20 mouse cellular contexts compared by ENCODE assay signal in genomic region chr1:45873250-45873649, GRCm38 (mm10). TPM values are rescaled to one million over a fixed set of nuclear protein-coding genes. Genes with fewer than 3 reads are reported as not detected.
DNase-seq lines count a peak whose midpoint lies in the region; ATAC-seq and TF ChIP-seq lines count a peak whose summit lies in the region.
"Had no signal": no experiment of that assay in that cellular context is flagged by ENCODE, and none has a peak within 500 bp of the region (broad histone marks: within the 10 kb centered on the region; RNA-seq: fewer than 3 reads in every experiment).

No protein-coding gene starts in this region.

- 75% methylated on average over 2 of the region's 2 CpGs for WGBS in heart, embryonic 11.5 days (ENCODE audit: insufficient replicate concordance)
- 59% methylated on average over 2 of the region's 2 CpGs for WGBS in heart, adult 2 months

- 0 out of 2 replicates have a peak, but pooled peaks have one; percentile 68 for ATAC-seq in heart, embryonic 11.5 days (replicated peaks; ENCODE audit: insufficient number of reproducible peaks, low FRiP score, low TSS enrichment)
- ATAC-seq in erythroid progenitor cell, adult 5-6 weeks (replicated peaks; ENCODE audit: low FRiP score, poor library complexity, severe bottlenecking), result peak; percentile 91
- peak; percentile 44 for ATAC-seq in megakaryocyte, adult 5-6 weeks (ENCODE audit: poor library complexity, severe bottlenecking)
- ATAC-seq: Patski had no signal

- no peaks in the 10 kb centered on the region for H3K36me3 ChIP-seq in heart, embryonic 11.5 days (ENCODE audit: control insufficient read depth, insufficient read depth, low read length)
- H3K36me3 ChIP-seq in heart, adult 2 months (ENCODE audit: control insufficient read depth, insufficient read depth, low read length), result no peaks in the 10 kb centered on the region
- H3K36me3 ChIP-seq: kidney, embryonic 15.5 days had no signal

- H3K4me3 ChIP-seq in heart, embryonic 11.5 days (ENCODE audit: low read depth, low read length), result no peak overlapping the region
- H3K4me3 ChIP-seq in heart, adult 2 months, result no peak overlapping the region
- H3K4me3 ChIP-seq: kidney, embryonic 15.5 days; megakaryocyte, embryonic 14.5 days had no signal

- DNase-seq in heart, adult 2 months, result no peak
- peak; percentile 14 for DNase-seq in MN1 (ENCODE audit: low spot score)
- DNase-seq in kidney, postnatal 10 days, result no peak
- no peak for DNase-seq in layer of hippocampus, adult 9-10 months (ENCODE audit: low spot score)
- no peak for DNase-seq in frontal cortex, postnatal 36 days (ENCODE audit: low spot score in 2 of 2)
- DNase-seq: cerebellum, adult 8-10 months; embryo, embryonic 11 days; heart, adult 18-20 months; heart, postnatal 36 days; lung, adult 2 months; right cerebral cortex, adult 18-20 months; thymus, adult 2 months had no signal

- no peak for TF ChIP-seq EP300 in heart, adult 2 months (IDR thresholded peaks at IDR 0.05; ENCODE audit: insufficient read depth, low read depth, low read length)

- intact Hi-C loops in heart, adult 2 months (cut with DNase I), result no loop called here

- TF ChIP-seq POLR2A in heart, adult 2 months (IDR thresholded peaks at IDR 0.05; ENCODE audit: insufficient read depth, low read depth, low read length), result no peak

- no peaks in the 10 kb centered on the region for H3K27me3 ChIP-seq in heart, embryonic 11.5 days (ENCODE audit: control insufficient read depth, insufficient read depth, low read length)
- H3K27me3 ChIP-seq in heart, adult 2 months (ENCODE audit: control insufficient read depth, insufficient read depth, low read length), result no peaks in the 10 kb centered on the region
- H3K27me3 ChIP-seq: kidney, embryonic 15.5 days; megakaryocyte, embryonic 14.5 days; Patski had no signal

- no peak overlapping the region for H3K4me2 ChIP-seq in heart, embryonic 11.5 days
- H3K4me2 ChIP-seq: kidney, embryonic 15.5 days had no signal

- H3K27ac ChIP-seq in heart, embryonic 11.5 days (ENCODE audit: low read depth, low read length), result no peak overlapping the region
- no peak overlapping the region for H3K27ac ChIP-seq in heart, adult 2 months
- H3K27ac ChIP-seq: kidney, embryonic 15.5 days had no signal

- no peak overlapping the region for H3K9ac ChIP-seq in heart, embryonic 11.5 days (ENCODE audit: low read depth, low read length)
- no peak overlapping the region for H3K9ac ChIP-seq in heart, adult 2 months (ENCODE audit: low read depth, low read length)
- H3K9ac ChIP-seq: kidney, embryonic 15.5 days had no signal

- H3K9me3 ChIP-seq in heart, embryonic 11.5 days (replicated peaks; ENCODE audit: control insufficient read depth, low read length), result no peaks in the 10 kb centered on the region
- H3K9me3 ChIP-seq: kidney, embryonic 15.5 days; megakaryocyte, embryonic 14.5 days had no signal

- no peaks in the 10 kb centered on the region for H3K79me2 ChIP-seq in heart, adult 2 months (replicated peaks; ENCODE audit: control insufficient read depth, insufficient read depth, low read length)

- peaks cover 4% of the 10 kb centered on the region; the same call in 1 of the 2 replicates for H3K4me1 ChIP-seq in heart, embryonic 11.5 days (ENCODE audit: control insufficient read depth, insufficient read depth, low read length)
- H3K4me1 ChIP-seq in heart, adult 2 months (ENCODE audit: control insufficient read depth, insufficient read depth, low read length), result peaks cover 3% of the 10 kb centered on the region

- TF ChIP-seq CTCF in heart, adult 2 months (IDR thresholded peaks at IDR 0.05), result no peak

RNA-seq across cellular contexts. Expression of gene Gm5269, which starts 16.8 kb away (rescaled TPM):
- not detected in 2 replicates for polyA plus RNA-seq in heart, embryonic 11.5 days (2014; fragmentation: Nextera tagmentation; extraction: Ambion mirVana)
- not detected for total RNA-seq in heart, adult 2 months (2021)
- not detected in 2 replicates for polyA plus RNA-seq in heart, adult 2 months (2012; rRNA removed)
- total RNA-seq in erythroid progenitor cell, adult 5-6 weeks (2015; ENCODE audit: low replicate concordance), result not detected in 2 replicates
- not detected in 2 replicates for total RNA-seq in erythroid progenitor cell, adult 5-6 weeks (2017; ENCODE audit: low replicate concordance)
- not detected in 2 replicates for total RNA-seq in megakaryocyte, adult 5-6 weeks (2015)
- not detected in 2 replicates for total RNA-seq in megakaryocyte, adult 5-6 weeks (2017)
- total RNA-seq: heart, adult 18-20 months; heart, postnatal 36 days; layer of hippocampus, adult 8-10 months; left cerebral cortex, postnatal 25 days had no signal
- polyA plus RNA-seq: kidney, embryonic 15.5 days; lung, adult 2 months; Patski; thymus, adult 2 months had no signal

RNA-seq across cellular contexts. Expression of gene Slc40a1, which starts 53.1 kb away (rescaled TPM):
- 15.2 and 16.4 TPM in 2 replicates for polyA plus RNA-seq in heart, embryonic 11.5 days (2014; fragmentation: Nextera tagmentation; extraction: Ambion mirVana)
- total RNA-seq in heart, adult 2 months (2021), result 10 to 100 TPM; 13.5 to 19.5 TPM
- 7.4 and 18.4 TPM in 2 replicates for polyA plus RNA-seq in heart, adult 2 months (2012; rRNA removed)
- 172 and 187 TPM in 2 replicates for total RNA-seq in erythroid progenitor cell, adult 5-6 weeks (2015; ENCODE audit: low replicate concordance)
- total RNA-seq in erythroid progenitor cell, adult 5-6 weeks (2017; ENCODE audit: low replicate concordance), result 169 and 187 TPM in 2 replicates
- total RNA-seq in megakaryocyte, adult 5-6 weeks (2015), result 22.7 and 24.7 TPM in 2 replicates
- 18.0 and 22.0 TPM in 2 replicates for total RNA-seq in megakaryocyte, adult 5-6 weeks (2017)

Comparison
In these comparisons a context has a peak if more than half of its experiments do, and no peak if none do; other contexts are left out.
1. RNA of gene Slc40a1, which starts 53.1 kb away (total RNA-seq): 169 to 187 TPM in erythroid progenitor cell, adult 5-6 weeks; 18.0 to 24.7 TPM in megakaryocyte, adult 5-6 weeks and 13.5 to 19.5 TPM in heart, adult 2 months; every median in the first group is over 4 times any median in the second.
2. Peak in every context shown above with its lines, with median percentiles within 50 percentile points of each other: ATAC-seq.